Mouse (Mus musculus) lung, embryonic 16.5 days (tissue): ENCODE results near the gene Mrpl53. TPM values are rescaled to one million over a fixed set of nuclear protein-coding genes. Genes with fewer than 3 reads are reported as not detected.
A peak's percentile ranks its signal among the peaks of the same experiment; 100 is the strongest.

Source experiments
- ATAC-seq: fragments of 200-750 bp; cut with Nextera tagmentation; 2 replicates; pipeline ENCODE4 v1.8.0; 2017; ENCODE audit warnings: low read depth, mild to moderate bottlenecking, moderate library complexity
- H3K27ac ChIP-seq: fragments of 300-500 bp; sonication (generic); 2 replicates; pipeline ENCODE4 v1.5.1; 2014; ENCODE audit warnings: mild to moderate bottlenecking, control low read depth, low read length
- H3K27me3 ChIP-seq: fragments of 300-500 bp; sonication (generic); 2 replicates; pipeline ENCODE4 v1.6.1; 2014; ENCODE audit warnings: low read depth, low read length, mixed read lengths; ENCODE audit not compliant: control insufficient read depth, insufficient read depth
- H3K36me3 ChIP-seq: fragments of 300-500 bp; sonication (generic); 2 replicates; pipeline ENCODE4 v1.6.1; 2014; ENCODE audit warnings: low read length; ENCODE audit not compliant: control insufficient read depth, insufficient read depth
- H3K4me1 ChIP-seq: fragments of 300-500 bp; sonication (generic); replicated peaks from 2 replicates; pipeline ENCODE4 v1.6.1; 2014; ENCODE audit warnings: low read length, mixed read lengths; ENCODE audit not compliant: control insufficient read depth, insufficient read depth
- H3K4me2 ChIP-seq: fragments of 300-500 bp; sonication (generic); 2 replicates; pipeline ENCODE4 v1.6.1; 2014; ENCODE audit warnings: low read depth, low read length, control low read depth
- H3K4me3 ChIP-seq: fragments of 300-500 bp; sonication (generic); 2 replicates; pipeline ENCODE4 v1.5.1; 2014; ENCODE audit warnings: mild to moderate bottlenecking, low read length, control low read depth
- H3K9ac ChIP-seq: fragments of 300-500 bp; sonication (generic); 2 replicates; pipeline ENCODE4 v1.6.1; 2014; ENCODE audit warnings: low read length, control low read depth
- H3K9me3 ChIP-seq: fragments of 300-500 bp; sonication (generic); 2 replicates; pipeline ENCODE4 v1.6.1; 2016; ENCODE audit warnings: low read length; ENCODE audit not compliant: control insufficient read depth
- WGBS: fragments of 180-500 bp; shearing (Covaris S2); extraction: QIAGEN DNeasy Blood & Tissue Kit; methylation state at CpG from one replicate; pipeline ENCODE4 v1.1.7; 2014; 5-methylcytosine and 5-hydroxymethylcytosine counted together
- polyA plus RNA-seq: library from polyadenylated mRNA; unstranded; fragments of >200 nt; fragmentation: Nextera tagmentation; extraction: Ambion mirVana; gene quantifications from 2 replicates; pipeline ENCODE4 v1.2.1, GENCODE M21; 2015

Gene Mrpl53
- polyA plus RNA-seq, 1 experiment from 2014 or later, result 137 TPM

- Histone ChIP-seq H3K4me3 (peak overlapping the region; percentile 5), H3K4me2 (no peak overlapping the region), H3K9me3 (no peaks in the 10 kb centered on the region), H3K4me1 (peaks cover 2% of the 10 kb centered on the region; the same call in 1 of the 2 replicates), H3K9ac (no peak overlapping the region), H3K27me3 (peaks cover 89% of the 10 kb centered on the region), H3K36me3 (no peaks in the 10 kb centered on the region), H3K27ac (no peak overlapping the region)
- WGBS, result under 1% methylated on average over 19 of the region's 24 CpGs
- ATAC-seq, result 0 out of 2 replicates have a peak, but pooled peaks have one; percentile 13
Measured at GRCm38 (mm10) chr6:83071220-83071619, 37.6 kb upstream of the Mrpl53 start.

- Histone ChIP-seq H3K9me3 (no peaks in the 10 kb centered on the region), H3K9ac (no peak overlapping the region), H3K36me3 (no peaks in the 10 kb centered on the region), H3K4me3 (no peak overlapping the region), H3K4me2 (no peak overlapping the region), H3K4me1 (peaks cover 10% of the 10 kb centered on the region), H3K27me3 (peaks cover 59% of the 10 kb centered on the region), H3K27ac (no peak overlapping the region)
- WGBS, result 6% methylated on average over 2 of the region's 2 CpGs
- no peak for ATAC-seq
Measured at GRCm38 (mm10) chr6:83074979-83075378, 33.9 kb upstream of the Mrpl53 start.

- under 1% methylated on average over 54 of the region's 54 CpGs for WGBS
- peak within 1 kb of the TSS; percentile 85 for H3K4me3 ChIP-seq
- H3K4me1 ChIP-seq, result peaks cover 8% of the 10 kb centered on the region
- H3K9me3 ChIP-seq, result no peaks in the 10 kb centered on the region
- peaks cover 33% of the 10 kb centered on the region for H3K27me3 ChIP-seq
- peak within 1 kb of the TSS; percentile 89 for H3K9ac ChIP-seq
- peak within 1 kb of the TSS; percentile 88 for H3K27ac ChIP-seq
- peaks cover 8% of the 10 kb centered on the region for H3K36me3 ChIP-seq
- ATAC-seq, result peak; percentile 67
- peak within 1 kb of the TSS; percentile 98 for H3K4me2 ChIP-seq
Measured at GRCm38 (mm10) chr6:83077630-83078323, 31.1 kb upstream of the Mrpl53 start, which contains the start of gene Pcgf1. Pcgf1 (plus strand) TSS chr6:83077869.

- peaks cover 8% of the 10 kb centered on the region for H3K4me1 ChIP-seq
- peak overlapping the region; percentile 88 for H3K27ac ChIP-seq
- peak overlapping the region; percentile 85 for H3K4me3 ChIP-seq
- peak; percentile 96 for ATAC-seq
- peaks cover 36% of the 10 kb centered on the region for H3K27me3 ChIP-seq
- WGBS, result under 1% methylated on average over 46 of the region's 46 CpGs
- no peaks in the 10 kb centered on the region for H3K9me3 ChIP-seq
- peak overlapping the region; percentile 81 for H3K4me2 ChIP-seq
- H3K36me3 ChIP-seq, result peaks cover 8% of the 10 kb centered on the region
- H3K9ac ChIP-seq, result peak overlapping the region; percentile 79
Measured at GRCm38 (mm10) chr6:83078324-83078858, 30.4 kb upstream of the Mrpl53 start.

GRCm38 (mm10) chr6:83080210-83080609 is 28.6 kb upstream of the Mrpl53 start:
- Histone ChIP-seq H3K4me1 (peaks cover 8% of the 10 kb centered on the region), H3K27ac (no peak overlapping the region), H3K36me3 (peaks cover 8% of the 10 kb centered on the region), H3K9me3 (no peaks in the 10 kb centered on the region), H3K9ac (no peak overlapping the region), H3K27me3 (peaks cover 37% of the 10 kb centered on the region), H3K4me3 (no peak overlapping the region), H3K4me2 (no peak overlapping the region)
- ATAC-seq, result no peak
- 87% methylated on average over 5 of the region's 5 CpGs for WGBS

- H3K27me3 ChIP-seq, result peaks cover 56% of the 10 kb centered on the region
- WGBS, result 22% methylated on average over 5 of the region's 5 CpGs
- no peak overlapping the region for H3K9ac ChIP-seq
- ATAC-seq, result no peak
- peaks cover 20% of the 10 kb centered on the region for H3K4me1 ChIP-seq
- H3K27ac ChIP-seq, result no peak overlapping the region
- H3K4me3 ChIP-seq, result no peak overlapping the region
- no peak overlapping the region for H3K4me2 ChIP-seq
- peaks cover 8% of the 10 kb centered on the region for H3K36me3 ChIP-seq
- no peaks in the 10 kb centered on the region for H3K9me3 ChIP-seq
Measured at GRCm38 (mm10) chr6:83083497-83083896, 25.3 kb upstream of the Mrpl53 start.

- H3K36me3 ChIP-seq, result peaks cover 8% of the 10 kb centered on the region
- H3K27ac ChIP-seq, result no peak overlapping the region
- ATAC-seq, result no peak
- WGBS, result 7% methylated on average over 6 of the region's 6 CpGs
- no peak overlapping the region for H3K4me2 ChIP-seq
- H3K27me3 ChIP-seq, result peaks cover 64% of the 10 kb centered on the region
- H3K4me1 ChIP-seq, result peaks cover 13% of the 10 kb centered on the region
- no peak overlapping the region for H3K4me3 ChIP-seq
- H3K9me3 ChIP-seq, result no peaks in the 10 kb centered on the region
- H3K9ac ChIP-seq, result no peak overlapping the region
Measured at GRCm38 (mm10) chr6:83084477-83084876, 24.4 kb upstream of the Mrpl53 start.

GRCm38 (mm10) chr6:83086121-83087035 is 22.5 kb upstream of the Mrpl53 start, which contains the start of gene Lbx2:
Lbx2 (plus strand) TSS chr6:83086367.
- Histone ChIP-seq H3K4me3 (peak within 1 kb of the TSS; percentile 32), H3K4me1 (peaks cover 12% of the 10 kb centered on the region), H3K27ac (no peak within 1 kb of the TSS), H3K27me3 (peaks cover 66% of the 10 kb centered on the region), H3K4me2 (peak within 1 kb of the TSS; percentile 43), H3K9ac (peak within 1 kb of the TSS; percentile 27; the same call in 1 of the 2 replicates), H3K36me3 (peaks cover 4% of the 10 kb centered on the region), H3K9me3 (no peaks in the 10 kb centered on the region)
- no peak for ATAC-seq
- 6% methylated on average over 42 of the region's 42 CpGs for WGBS
